Mouse (Mus musculus) urinary bladder, postnatal 4 days (tissue): ENCODE data around the gene Cblb.

Source experiments
- DNase-seq, 2 experiments: peaks; one replicate each; pipeline ENCODE4 v3.0.0; 2021 to 2022; ENCODE audit warnings: low spot score in 2 of 2

Cblb gene

GRCm38 (mm10) chr16:52031091-52031689, at the start of gene Cblb:
Gene Cblb (plus strand): TSS chr16:52031225.
- peak; percentile 98 for DNase-seq

GRCm38 (mm10) chr16:51985436-51985835, 45.6 kb upstream of the Cblb start:
- DNase-seq: no peak

GRCm38 (mm10) chr16:51986207-51986606, 44.8 kb upstream of the Cblb start:
- no peak for DNase-seq

GRCm38 (mm10) chr16:51987085-51987620, 43.9 kb upstream of the Cblb start:
- DNase-seq: no peak

- no peak for DNase-seq
These were observed 43.0 kb upstream of the Cblb start for GRCm38 (mm10) chr16:51988027-51988426.

GRCm38 (mm10) chr16:51989259-51989658, 41.8 kb upstream of the Cblb start:
- no peak for DNase-seq

- no peak for DNase-seq
These were observed 31.0 kb upstream of the Cblb start for GRCm38 (mm10) chr16:52000043-52000442.

- no peak for DNase-seq
These were observed 30.2 kb upstream of the Cblb start for GRCm38 (mm10) chr16:52000801-52001200.

- DNase-seq: no peak
These were observed 24.0 kb upstream of the Cblb start for GRCm38 (mm10) chr16:52007006-52007405.

GRCm38 (mm10) chr16:52008471-52008870, 22.6 kb upstream of the Cblb start:
- no peak for DNase-seq

GRCm38 (mm10) chr16:52009421-52009820, 21.6 kb upstream of the Cblb start:
- no peak for DNase-seq

- DNase-seq: no peak
These were observed 18.0 kb upstream of the Cblb start for GRCm38 (mm10) chr16:52012984-52013383.

- no peak for DNase-seq
These were observed 17.2 kb upstream of the Cblb start for GRCm38 (mm10) chr16:52013812-52014211.

GRCm38 (mm10) chr16:52023417-52023816, 7.6 kb upstream of the Cblb start:
- DNase-seq: no peak

GRCm38 (mm10) chr16:52027326-52027725, 3.7 kb upstream of the Cblb start:
- no peak for DNase-seq

GRCm38 (mm10) chr16:52029001-52029400, 2.0 kb upstream of the Cblb start:
- no peak for DNase-seq

- peak; percentile 89 to 95 for DNase-seq
These were observed 757 bp downstream of the Cblb start for GRCm38 (mm10) chr16:52031712-52032251.

GRCm38 (mm10) chr16:52032376-52033330, 1.6 kb downstream of the Cblb start:
- DNase-seq: no peak

GRCm38 (mm10) chr16:52033381-52034315, 2.6 kb downstream of the Cblb start:
- no peak for DNase-seq

GRCm38 (mm10) chr16:52034356-52034755, 3.3 kb downstream of the Cblb start:
- no peak for DNase-seq

GRCm38 (mm10) chr16:52036295-52036694, 5.3 kb downstream of the Cblb start:
- no peak for DNase-seq
